ENCODE assay signal across 13 mouse cellular contexts in genomic region chr5:17924085-17924518, GRCm38 (mm10). TPM values are rescaled to one million over a fixed set of nuclear protein-coding genes. Genes with fewer than 3 reads are reported as not detected.
A peak's percentile ranks its signal among the peaks of the same experiment; 100 is the strongest.
DNase-seq lines count a peak whose midpoint lies in the region; ATAC-seq lines count a peak whose summit lies in the region.
"Had no signal": no experiment of that assay in that cellular context is flagged by ENCODE, and none has a peak within 500 bp of the region (broad histone marks: within the 10 kb centered on the region; RNA-seq: fewer than 3 reads in every experiment).

No protein-coding gene starts in this region.

- DNase-seq in heart, adult 8-10 months (ENCODE audit: low spot score) = peak; percentile 86
- DNase-seq in mesoderm, embryonic 11.5 days (ENCODE audit: low read depth, low spot score) = peak; percentile 37
- DNase-seq in right cerebral cortex, adult 18-20 months = no peak
- DNase-seq in cerebellum, adult 18-20 months = no peak
- no peak for DNase-seq in right cerebral cortex, postnatal 14 days
- DNase-seq: cerebellum, adult 2 months; layer of hippocampus, postnatal 36 days had no signal

- H3K9ac ChIP-seq in heart, embryonic 11.5 days (ENCODE audit: low read depth, low read length) = no peak overlapping the region
- no peak overlapping the region for H3K9ac ChIP-seq in heart, embryonic 14.5 days (ENCODE audit: low read length)
- no peak overlapping the region for H3K9ac ChIP-seq in kidney, embryonic 16.5 days (replicated peaks; ENCODE audit: low read length)

- H3K9me3 ChIP-seq in heart, embryonic 11.5 days (replicated peaks; ENCODE audit: control insufficient read depth, low read length) = no peaks in the 10 kb centered on the region
- no peaks in the 10 kb centered on the region for H3K9me3 ChIP-seq in heart, embryonic 14.5 days (ENCODE audit: control insufficient read depth, low read length)
- H3K9me3 ChIP-seq in kidney, embryonic 16.5 days (ENCODE audit: low read length) = no peaks in the 10 kb centered on the region

- H3K4me3 ChIP-seq in heart, embryonic 11.5 days (ENCODE audit: low read depth, low read length) = no peak overlapping the region
- H3K4me3 ChIP-seq in heart, embryonic 14.5 days (ENCODE audit: control insufficient read depth in 1 of 2, insufficient read depth in 1 of 2, low read depth in 1 of 2, low read length in 2 of 2) = no peak overlapping the region
- no peak overlapping the region for H3K4me3 ChIP-seq in kidney, embryonic 16.5 days (ENCODE audit: low read length)
- H3K4me3 ChIP-seq: erythroblast, embryonic 14.5 days had no signal

- H3K27ac ChIP-seq in heart, embryonic 11.5 days (ENCODE audit: low read depth, low read length) = no peak overlapping the region
- H3K27ac ChIP-seq in heart, embryonic 14.5 days (replicated peaks in 1 of 2; ENCODE audit: control insufficient read depth in 1 of 2, insufficient read depth in 1 of 2, low read depth in 2 of 2, low read length in 2 of 2) = peak overlapping the region; percentile 21 to 41; a peak in 2 of 4 replicates
- H3K27ac ChIP-seq in kidney, embryonic 16.5 days (ENCODE audit: low read length) = peak overlapping the region; percentile 54; the same call in 1 of the 2 replicates
- H3K27ac ChIP-seq: macrophage had no signal

- WGBS in heart, embryonic 11.5 days (ENCODE audit: insufficient replicate concordance) = 51% methylated on average over 2 of the region's 2 CpGs
- WGBS in heart, embryonic 14.5 days = 49% methylated on average over 2 of the region's 2 CpGs
- WGBS in kidney, embryonic 16.5 days = 24% methylated on average over 2 of the region's 2 CpGs

- ATAC-seq in heart, embryonic 11.5 days (replicated peaks; ENCODE audit: insufficient number of reproducible peaks, low FRiP score, low TSS enrichment) = no peak
- ATAC-seq in heart, embryonic 14.5 days (ENCODE audit: insufficient number of reproducible peaks, insufficient read depth, low FRiP score, low read depth) = no peak
- ATAC-seq in kidney, embryonic 16.5 days (ENCODE audit: low FRiP score, low TSS enrichment) = peak; percentile 86

- H3K36me3 ChIP-seq in heart, embryonic 11.5 days (ENCODE audit: control insufficient read depth, insufficient read depth, low read length) = no peaks in the 10 kb centered on the region
- H3K36me3 ChIP-seq in heart, embryonic 14.5 days (ENCODE audit: control insufficient read depth, insufficient read depth, low read length) = no peaks in the 10 kb centered on the region
- H3K36me3 ChIP-seq in kidney, embryonic 16.5 days (ENCODE audit: insufficient read depth, low read length) = no peaks in the 10 kb centered on the region

- H3K4me1 ChIP-seq in heart, embryonic 11.5 days (ENCODE audit: control insufficient read depth, insufficient read depth, low read length) = no peaks in the 10 kb centered on the region
- H3K4me1 ChIP-seq in heart, embryonic 14.5 days (ENCODE audit: control insufficient read depth in 2 of 2, insufficient read depth in 2 of 2, low read length in 2 of 2) = peaks cover 0 to under 1% of the 10 kb centered on the region in 2 experiments; a peak in 1 of 4 replicates
- H3K4me1 ChIP-seq in kidney, embryonic 16.5 days (ENCODE audit: insufficient read depth, low read length) = peaks cover 19% of the 10 kb centered on the region

- no peak overlapping the region for H3K4me2 ChIP-seq in heart, embryonic 11.5 days
- no peak overlapping the region for H3K4me2 ChIP-seq in heart, embryonic 14.5 days (ENCODE audit: low read length)
- no peak overlapping the region for H3K4me2 ChIP-seq in kidney, embryonic 16.5 days (replicated peaks; ENCODE audit: low read depth, low read length)

- no peaks in the 10 kb centered on the region for H3K27me3 ChIP-seq in heart, embryonic 11.5 days (ENCODE audit: control insufficient read depth, insufficient read depth, low read length)
- no peaks in the 10 kb centered on the region for H3K27me3 ChIP-seq in heart, embryonic 14.5 days (ENCODE audit: control insufficient read depth, insufficient read depth, low read length)
- no peaks in the 10 kb centered on the region for H3K27me3 ChIP-seq in kidney, embryonic 16.5 days (ENCODE audit: insufficient read depth, low read length)

RNA-seq across cellular contexts. Expression of gene Cd36, which starts 35.5 kb away (rescaled TPM):
- total RNA-seq in heart, adult 8-10 months (2022) = 1,000 to 10,000 TPM; 1,805 to 2,010 (median 1,953) TPM
- polyA plus RNA-seq in heart, embryonic 11.5 days (2014; fragmentation: Nextera tagmentation; extraction: Ambion mirVana) = 46.8 and 56.2 TPM in 2 replicates
- 149 TPM in 2 replicates for polyA plus RNA-seq in heart, embryonic 14.5 days (2014; fragmentation: Nextera tagmentation; extraction: Ambion mirVana)
- 10.1 and 12.7 TPM in 2 replicates for polyA plus RNA-seq in kidney, embryonic 16.5 days (2015; fragmentation: Nextera tagmentation; extraction: Ambion mirVana)
- total RNA-seq: granulocyte monocyte progenitor cell, adult 5-6 weeks had no signal

RNA-seq across cellular contexts. Expression of gene Gnat3, which starts 38.2 kb away (rescaled TPM):
- under 1 TPM; 0.44 to 0.66 (median 0.53) TPM for total RNA-seq in heart, adult 8-10 months (2022)
- polyA plus RNA-seq in heart, embryonic 11.5 days (2014; fragmentation: Nextera tagmentation; extraction: Ambion mirVana) = not detected in 2 replicates
- polyA plus RNA-seq in heart, embryonic 14.5 days (2014; fragmentation: Nextera tagmentation; extraction: Ambion mirVana) = not detected in 2 replicates
- not detected in 2 replicates for polyA plus RNA-seq in kidney, embryonic 16.5 days (2015; fragmentation: Nextera tagmentation; extraction: Ambion mirVana)
- total RNA-seq: granulocyte monocyte progenitor cell, adult 5-6 weeks; layer of hippocampus, postnatal 36 days had no signal
- polyA plus RNA-seq: cerebellum, adult 2 months; erythroblast, embryonic 14.5 days had no signal

Comparison
In these comparisons a context has a peak if more than half of its experiments do, and no peak if none do; other contexts are left out.
1. DNase-seq: peak in heart, adult 8-10 months (single experiment) and mesoderm, embryonic 11.5 days (single experiment); none in right cerebral cortex, adult 18-20 months (single experiment), cerebellum, adult 18-20 months (0 of 2) and right cerebral cortex, postnatal 14 days (single experiment).